11 mouse cellular contexts compared by ENCODE assay signal in genomic region chr1:183049295-183049694, GRCm38 (mm10).
DNase-seq lines count a peak whose midpoint lies in the region; ATAC-seq lines count a peak whose summit lies in the region.
"Had no signal": no experiment of that assay in that cellular context is flagged by ENCODE, and none has a peak within 500 bp of the region (broad histone marks: within the 10 kb centered on the region; RNA-seq: fewer than 3 reads in every experiment).

No protein-coding gene starts in this region.

- H3K4me3 ChIP-seq in hindbrain, embryonic 15.5 days: no peak overlapping the region
- no peak overlapping the region for H3K4me3 ChIP-seq in hindbrain, embryonic 12.5 days
- no peak overlapping the region for H3K4me3 ChIP-seq in limb, embryonic 15.5 days
- H3K4me3 ChIP-seq: layer of hippocampus, adult 2 months had no signal

- DNase-seq in adipocyte (ENCODE audit: low spot score): peak; percentile 52
- DNase-seq in forelimb bud, embryonic 11.5 days (ENCODE audit: low read depth, low spot score): peak; percentile 52
- DNase-seq in left cerebral cortex, adult 8-10 months (ENCODE audit: low spot score in 2 of 2): no peak
- DNase-seq in testis, postnatal 14 days (ENCODE audit: low spot score): no peak
- DNase-seq: right cerebral cortex, adult 18-20 months; thymus, postnatal 14 days had no signal

- peaks cover 25% of the 10 kb centered on the region for H3K4me1 ChIP-seq in hindbrain, embryonic 15.5 days (replicated peaks)
- peaks cover 28% of the 10 kb centered on the region for H3K4me1 ChIP-seq in hindbrain, embryonic 12.5 days
- H3K4me1 ChIP-seq in limb, embryonic 15.5 days: peaks cover 38% of the 10 kb centered on the region

- H3K36me3 ChIP-seq in hindbrain, embryonic 15.5 days: no peaks in the 10 kb centered on the region
- no peaks in the 10 kb centered on the region for H3K36me3 ChIP-seq in hindbrain, embryonic 12.5 days
- no peaks in the 10 kb centered on the region for H3K36me3 ChIP-seq in limb, embryonic 15.5 days

- no peak overlapping the region for H3K4me2 ChIP-seq in hindbrain, embryonic 15.5 days
- H3K4me2 ChIP-seq in hindbrain, embryonic 12.5 days (replicated peaks): no peak overlapping the region
- H3K4me2 ChIP-seq in limb, embryonic 15.5 days: no peak overlapping the region

- H3K27me3 ChIP-seq in hindbrain, embryonic 15.5 days: 0 out of 2 replicates have a peak, but pooled peaks cover 4% of the 10 kb centered on the region
- H3K27me3 ChIP-seq in hindbrain, embryonic 12.5 days: peaks cover 2% of the 10 kb centered on the region; the same call in 1 of the 2 replicates
- H3K27me3 ChIP-seq in limb, embryonic 15.5 days: no peaks in the 10 kb centered on the region

- ATAC-seq in hindbrain, embryonic 15.5 days (ENCODE audit: low FRiP score, low read depth): peak; percentile 39; the same call in 1 of the 2 replicates
- no peak for ATAC-seq in hindbrain, embryonic 12.5 days (ENCODE audit: low FRiP score)
- 0 out of 2 replicates have a peak, but pooled peaks have one; percentile 65 for ATAC-seq in limb, embryonic 15.5 days (ENCODE audit: insufficient number of reproducible peaks, low FRiP score, low TSS enrichment, low read depth)

- WGBS in hindbrain, embryonic 15.5 days: 73% methylated on average over 6 of the region's 6 CpGs
- 67% methylated on average over 6 of the region's 6 CpGs for WGBS in hindbrain, embryonic 12.5 days
- 40% methylated on average over 6 of the region's 6 CpGs for WGBS in limb, embryonic 15.5 days

- no peak overlapping the region for H3K9ac ChIP-seq in hindbrain, embryonic 15.5 days
- no peak overlapping the region for H3K9ac ChIP-seq in hindbrain, embryonic 12.5 days
- no peak overlapping the region for H3K9ac ChIP-seq in limb, embryonic 15.5 days
- H3K9ac ChIP-seq: liver, embryonic 14.5 days had no signal

- no peak overlapping the region for H3K27ac ChIP-seq in hindbrain, embryonic 15.5 days (replicated peaks)
- no peak overlapping the region for H3K27ac ChIP-seq in hindbrain, embryonic 12.5 days
- H3K27ac ChIP-seq in limb, embryonic 15.5 days: 0 out of 2 replicates have a peak overlapping the region, but pooled peaks have one; percentile 59
- H3K27ac ChIP-seq: layer of hippocampus, adult 2 months; liver, embryonic 14.5 days had no signal

- no peaks in the 10 kb centered on the region for H3K9me3 ChIP-seq in hindbrain, embryonic 15.5 days
- no peaks in the 10 kb centered on the region for H3K9me3 ChIP-seq in hindbrain, embryonic 12.5 days (replicated peaks)
- H3K9me3 ChIP-seq in limb, embryonic 15.5 days: no peaks in the 10 kb centered on the region

Comparison
In these comparisons a context has a peak if more than half of its experiments do, and no peak if none do; other contexts are left out.
1. DNase-seq: peak in adipocyte (single experiment) and forelimb bud, embryonic 11.5 days (single experiment); none in left cerebral cortex, adult 8-10 months (0 of 2) and testis, postnatal 14 days (single experiment).